ENCODE assay signal across 15 mouse cellular contexts in genomic region chr9:64551307-64551706, GRCm38 (mm10).
"Had no signal": no experiment of that assay in that cellular context is flagged by ENCODE, and none has a peak within 500 bp of the region (broad histone marks: within the 10 kb centered on the region; RNA-seq: fewer than 3 reads in every experiment).

No protein-coding gene starts in this region.

- H3K4me1 ChIP-seq: stomach, embryonic 15.5 days had no signal

- H3K9ac ChIP-seq: liver, embryonic 12.5 days; liver, embryonic 15.5 days; lung, embryonic 14.5 days; midbrain, embryonic 12.5 days; neural tube, embryonic 12.5 days; stomach, embryonic 15.5 days had no signal

- H3K4me3 ChIP-seq: liver, embryonic 12.5 days; liver, embryonic 15.5 days; midbrain, embryonic 12.5 days; neural tube, embryonic 12.5 days; stomach, embryonic 15.5 days had no signal

- ATAC-seq: liver, embryonic 12.5 days had no signal

- H3K9me3 ChIP-seq: liver, embryonic 12.5 days; liver, embryonic 15.5 days; midbrain, embryonic 12.5 days; neural tube, embryonic 12.5 days; stomach, embryonic 15.5 days had no signal

- DNase-seq: lung, adult 18-20 months; lung, embryonic 14.5 days; lung, postnatal 10 days; lung, postnatal 4 days; midbrain, embryonic 14.5 days; right cerebral cortex, postnatal 14 days; thymus, adult 2 months; thymus, postnatal 25 days; thymus, postnatal 4 days had no signal

- H3K4me2 ChIP-seq: liver, embryonic 12.5 days; liver, embryonic 15.5 days; lung, embryonic 14.5 days; midbrain, embryonic 12.5 days; neural tube, embryonic 12.5 days; stomach, embryonic 15.5 days had no signal

- H3K27ac ChIP-seq: liver, embryonic 12.5 days; liver, embryonic 15.5 days; neural tube, embryonic 12.5 days; stomach, embryonic 15.5 days; stomach, postnatal 0 days had no signal

- H3K36me3 ChIP-seq: liver, embryonic 12.5 days; liver, embryonic 15.5 days; midbrain, embryonic 12.5 days; neural tube, embryonic 12.5 days; stomach, embryonic 15.5 days had no signal

- H3K27me3 ChIP-seq: neural tube, embryonic 12.5 days had no signal
